Mouse (Mus musculus): ENCODE results near the gene Zfp865. TPM values are rescaled to one million over a fixed set of nuclear protein-coding genes. Genes with fewer than 3 reads are reported as not detected.
A peak's percentile ranks its signal among the peaks of the same experiment; 100 is the strongest.

Gene Zfp865
- polyA plus RNA-seq, 1 experiment, result 30.3 TPM

DNA sequence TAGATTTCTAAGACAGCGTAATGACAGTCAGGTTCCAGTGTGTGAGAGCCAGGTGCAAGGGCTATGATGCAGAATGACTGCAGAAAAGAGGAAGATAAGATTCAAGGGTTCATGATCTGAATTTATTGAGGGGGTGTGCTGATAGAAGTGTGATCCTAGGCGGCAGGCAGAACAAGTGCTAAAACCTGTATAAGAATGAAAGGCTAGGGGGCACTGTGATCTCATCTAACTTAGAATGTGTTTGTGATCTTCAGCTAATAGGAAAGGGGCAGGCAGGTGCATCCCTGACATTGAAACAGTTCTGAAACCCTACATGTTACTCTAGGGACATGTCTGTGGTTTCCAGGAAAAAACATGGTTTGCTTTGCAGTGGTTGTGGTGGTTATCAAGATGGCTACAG is 25.9 kb downstream of the Zfp865 start:
- no peaks in the 10 kb centered on the region for H3K27me3 ChIP-seq (ENCODE audit: control insufficient read depth, insufficient read depth, low read length)
- 76% methylated on average over 2 of the region's 2 CpGs for WGBS
- H3K4me3 ChIP-seq (replicated peaks; ENCODE audit: insufficient read depth, low read depth, low read length), result no peak overlapping the region
- no peak for DNase-seq
- H3K4me1 ChIP-seq (ENCODE audit: control insufficient read depth, insufficient read depth, low read length), result peaks cover 6% of the 10 kb centered on the region; the same call in 1 of the 2 replicates
- no peak overlapping the region for H3K27ac ChIP-seq (ENCODE audit: insufficient read depth, low read length)
- TF ChIP-seq CTCF (IDR thresholded peaks at IDR 0.05; ENCODE audit: borderline replicate concordance, insufficient read depth, low read depth, low read length) (no peak), POLR2A (IDR thresholded peaks at IDR 0.05; ENCODE audit: borderline replicate concordance, insufficient read depth, low read length) (no peak)

DNA sequence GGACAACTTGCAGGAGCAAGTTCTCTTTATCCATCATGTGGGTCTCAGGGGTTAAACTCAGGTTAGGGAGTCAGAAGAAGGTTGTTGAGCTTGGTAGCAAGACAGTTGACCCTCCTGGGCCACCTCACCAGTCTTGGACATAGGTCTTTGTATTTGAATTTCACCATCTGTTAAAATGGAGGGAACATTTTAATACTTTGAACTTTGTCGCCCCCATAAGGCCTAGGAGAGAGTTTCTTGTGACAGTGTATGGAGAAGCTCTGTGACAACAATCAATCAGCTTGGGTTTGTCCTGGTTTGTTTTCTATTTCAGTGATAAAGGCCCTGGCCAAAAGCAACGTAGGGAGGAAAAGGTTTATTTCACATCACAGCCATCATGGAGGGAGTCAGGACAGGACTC is 27.1 kb downstream of the Zfp865 start:
- TF ChIP-seq CTCF (IDR thresholded peaks at IDR 0.05; ENCODE audit: borderline replicate concordance, insufficient read depth, low read depth, low read length), result peak; percentile 23; the same call in 1 of the 2 replicates
- no peak for TF ChIP-seq POLR2A (IDR thresholded peaks at IDR 0.05; ENCODE audit: borderline replicate concordance, insufficient read depth, low read length)
- Histone ChIP-seq H3K4me3 (replicated peaks; ENCODE audit: insufficient read depth, low read depth, low read length) (no peak overlapping the region), H3K27me3 (ENCODE audit: control insufficient read depth, insufficient read depth, low read length) (no peaks in the 10 kb centered on the region), H3K27ac (ENCODE audit: insufficient read depth, low read length) (no peak overlapping the region), H3K4me1 (ENCODE audit: control insufficient read depth, insufficient read depth, low read length) (peaks cover 6% of the 10 kb centered on the region; the same call in 1 of the 2 replicates)
- WGBS, result 15% methylated on average over 2 of the region's 2 CpGs
- DNase-seq, result peak; percentile 33 to 63

DNA sequence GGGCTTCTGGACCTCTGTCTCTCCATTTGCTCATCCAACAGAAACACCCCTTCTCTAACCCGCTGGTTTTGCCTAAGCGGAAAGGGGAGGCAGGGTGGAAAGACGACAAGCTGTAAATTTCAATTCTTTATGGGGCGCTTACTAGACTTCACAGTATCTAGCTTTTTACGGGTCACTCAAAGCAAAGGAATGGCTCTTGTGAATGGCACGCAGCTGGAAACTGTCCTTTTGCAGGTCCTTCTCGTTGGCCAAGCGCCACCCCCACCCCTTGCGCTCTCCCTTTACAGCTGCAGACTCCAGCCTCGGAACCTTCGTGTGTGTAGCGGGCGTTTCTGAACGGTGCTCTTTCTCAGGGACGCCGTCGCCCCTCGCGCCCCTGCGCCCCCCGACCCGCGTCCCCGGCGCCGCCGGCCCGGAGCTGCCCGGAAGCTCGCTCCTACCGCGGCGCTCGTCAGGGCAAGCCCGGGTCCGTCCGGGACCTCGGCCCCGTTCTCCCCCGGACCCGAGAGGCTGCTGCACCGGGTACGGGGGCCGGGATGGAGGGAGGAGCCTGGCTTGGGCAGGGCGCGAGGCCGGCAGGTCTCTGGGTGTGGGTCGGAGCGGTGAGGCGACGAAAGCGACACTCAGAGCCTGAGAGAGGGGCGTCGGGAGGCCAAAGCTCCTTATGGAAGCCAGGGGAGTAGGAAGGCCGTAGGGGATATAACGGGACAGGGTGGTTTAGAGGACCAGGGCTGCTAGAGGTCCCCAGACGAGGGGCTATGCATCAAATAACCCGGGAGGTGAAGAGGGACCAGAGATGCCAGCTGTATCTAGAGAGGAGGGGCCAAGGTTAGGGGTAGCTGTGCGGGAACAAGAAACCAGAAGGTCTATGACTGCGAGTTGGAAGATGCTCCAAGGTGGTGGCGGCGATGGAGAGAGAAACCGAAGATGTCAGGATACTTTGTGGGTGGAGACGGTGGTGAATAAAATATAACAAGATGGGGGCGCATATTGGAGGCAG is 31.3 kb downstream of the Zfp865 start, which contains the start of gene Zfp580:
Gene Zfp580, plus strand, starts transcription at position 346 of the 1,000 bp plus-strand sequence.
- H3K27me3 ChIP-seq (ENCODE audit: control insufficient read depth, insufficient read depth, low read length), result no peaks in the 10 kb centered on the region
- H3K27ac ChIP-seq (ENCODE audit: insufficient read depth, low read length), result peak within 1 kb of the TSS; percentile 10
- H3K4me1 ChIP-seq (ENCODE audit: control insufficient read depth, insufficient read depth, low read length), result peaks cover 13% of the 10 kb centered on the region
- peak within 1 kb of the TSS; percentile 69 for H3K4me3 ChIP-seq (replicated peaks; ENCODE audit: insufficient read depth, low read depth, low read length)
- 1% methylated on average over 65 of the region's 65 CpGs for WGBS
- peak; percentile 84 to 91 for DNase-seq
- TF ChIP-seq CTCF (IDR thresholded peaks at IDR 0.05; ENCODE audit: borderline replicate concordance, insufficient read depth, low read depth, low read length) (no peak), POLR2A (IDR thresholded peaks at IDR 0.05; ENCODE audit: borderline replicate concordance, insufficient read depth, low read length) (peak; percentile 58; the same call in 1 of the 2 replicates)

DNA sequence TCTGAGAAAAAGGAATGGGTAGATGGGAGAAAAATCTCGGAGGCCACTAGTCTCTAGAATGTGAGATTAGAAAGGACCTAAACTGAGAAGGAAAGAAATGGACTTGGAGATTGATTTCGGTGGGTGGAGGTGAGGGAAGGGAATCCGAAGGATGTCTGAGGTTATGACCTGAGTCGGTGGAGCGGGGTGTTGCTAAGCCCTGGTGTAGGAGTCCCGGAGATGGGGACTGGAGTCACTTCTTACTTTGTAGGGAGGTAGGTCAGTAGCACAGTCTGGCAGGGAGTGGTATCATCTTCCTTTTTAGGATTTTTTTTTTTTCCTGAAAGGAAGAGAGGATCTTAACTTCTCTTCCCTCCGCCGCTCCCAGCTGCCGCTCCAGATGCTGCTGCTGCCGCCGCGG is 32.3 kb downstream of the Zfp865 start:
- Histone ChIP-seq H3K4me1 (ENCODE audit: control insufficient read depth, insufficient read depth, low read length) (peaks cover 13% of the 10 kb centered on the region), H3K27ac (ENCODE audit: insufficient read depth, low read length) (no peak overlapping the region), H3K4me3 (replicated peaks; ENCODE audit: insufficient read depth, low read depth, low read length) (peak overlapping the region; percentile 69), H3K27me3 (ENCODE audit: control insufficient read depth, insufficient read depth, low read length) (no peaks in the 10 kb centered on the region)
- DNase-seq, result peak in 1 of 2 experiments; percentile 30
- WGBS, result 7% methylated on average over 12 of the region's 12 CpGs
- TF ChIP-seq POLR2A (IDR thresholded peaks at IDR 0.05; ENCODE audit: borderline replicate concordance, insufficient read depth, low read length) (no peak), CTCF (IDR thresholded peaks at IDR 0.05; ENCODE audit: borderline replicate concordance, insufficient read depth, low read depth, low read length) (no peak)

DNA sequence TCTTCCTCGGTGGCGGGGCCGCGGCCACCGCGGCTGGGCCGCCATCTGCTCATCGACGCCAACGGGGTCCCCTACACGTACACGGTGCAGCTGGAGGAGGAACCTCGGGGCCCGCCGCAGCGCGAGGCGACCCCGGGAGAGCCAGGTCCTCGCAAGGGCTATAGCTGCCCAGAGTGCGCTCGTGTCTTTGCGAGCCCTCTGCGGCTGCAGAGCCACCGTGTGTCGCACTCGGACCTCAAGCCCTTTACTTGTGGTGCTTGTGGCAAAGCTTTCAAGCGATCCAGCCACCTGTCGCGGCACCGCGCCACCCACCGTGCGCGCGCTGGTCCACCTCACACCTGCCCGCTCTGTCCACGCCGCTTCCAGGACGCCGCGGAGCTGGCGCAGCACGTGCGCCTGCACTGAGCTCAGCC is 32.8 kb downstream of the Zfp865 start:
- Histone ChIP-seq H3K27me3 (ENCODE audit: control insufficient read depth, insufficient read depth, low read length) (no peaks in the 10 kb centered on the region), H3K4me1 (ENCODE audit: control insufficient read depth, insufficient read depth, low read length) (peaks cover 16% of the 10 kb centered on the region), H3K4me3 (replicated peaks; ENCODE audit: insufficient read depth, low read depth, low read length) (peak overlapping the region; percentile 69), H3K27ac (ENCODE audit: insufficient read depth, low read length) (no peak overlapping the region)
- no peak for TF ChIP-seq POLR2A (IDR thresholded peaks at IDR 0.05; ENCODE audit: borderline replicate concordance, insufficient read depth, low read length)
- no peak for TF ChIP-seq CTCF (IDR thresholded peaks at IDR 0.05; ENCODE audit: borderline replicate concordance, insufficient read depth, low read depth, low read length)
- 2% methylated on average over 45 of the region's 45 CpGs for WGBS
- DNase-seq, result peak; percentile 47 to 51

DNA sequence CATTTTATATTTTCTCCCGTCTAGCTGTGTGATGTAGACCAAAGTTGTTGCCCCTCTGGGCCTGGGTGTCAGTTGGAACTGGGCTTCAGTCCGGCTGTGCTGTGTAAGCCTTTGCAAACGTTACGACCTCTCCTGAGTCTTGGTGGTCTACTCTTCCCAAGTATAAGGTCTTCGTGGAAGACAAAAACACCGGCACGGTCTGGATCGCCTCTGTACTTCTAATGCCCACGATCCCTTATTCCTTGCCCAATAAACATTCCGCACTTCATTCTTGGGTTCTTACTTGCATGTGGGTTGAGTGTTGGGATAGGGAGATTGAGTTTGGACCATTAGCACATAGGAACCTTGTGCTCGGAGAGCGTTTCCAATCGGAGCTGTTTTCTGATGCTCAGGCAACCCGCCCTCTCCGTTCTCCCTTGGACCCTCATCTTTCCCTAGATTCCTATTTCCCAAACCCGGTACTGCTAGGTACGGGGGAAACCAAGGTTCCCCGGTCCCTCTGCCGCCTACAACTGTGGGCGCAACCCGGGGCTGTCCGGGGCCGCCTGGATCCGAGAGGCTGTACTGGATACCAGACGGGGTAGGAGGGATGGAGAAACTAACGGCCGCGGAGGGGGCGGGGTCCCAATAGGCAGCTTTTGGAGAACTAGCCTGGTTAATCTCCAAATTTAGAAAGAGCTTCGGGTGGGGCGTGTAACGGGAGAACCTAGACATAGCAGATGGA is 33.4 kb downstream of the Zfp865 start:
- 11% methylated on average over 32 of the region's 32 CpGs for WGBS
- peak; percentile 48 to 59 for DNase-seq
- Histone ChIP-seq H3K4me3 (replicated peaks; ENCODE audit: insufficient read depth, low read depth, low read length) (peak overlapping the region; percentile 66), H3K27ac (ENCODE audit: insufficient read depth, low read length) (no peak overlapping the region), H3K27me3 (ENCODE audit: control insufficient read depth, insufficient read depth, low read length) (no peaks in the 10 kb centered on the region), H3K4me1 (ENCODE audit: control insufficient read depth, insufficient read depth, low read length) (peaks cover 16% of the 10 kb centered on the region)
- no peak for TF ChIP-seq CTCF (IDR thresholded peaks at IDR 0.05; ENCODE audit: borderline replicate concordance, insufficient read depth, low read depth, low read length)
- peak; percentile 30; the same call in 1 of the 2 replicates for TF ChIP-seq POLR2A (IDR thresholded peaks at IDR 0.05; ENCODE audit: borderline replicate concordance, insufficient read depth, low read length)

DNA sequence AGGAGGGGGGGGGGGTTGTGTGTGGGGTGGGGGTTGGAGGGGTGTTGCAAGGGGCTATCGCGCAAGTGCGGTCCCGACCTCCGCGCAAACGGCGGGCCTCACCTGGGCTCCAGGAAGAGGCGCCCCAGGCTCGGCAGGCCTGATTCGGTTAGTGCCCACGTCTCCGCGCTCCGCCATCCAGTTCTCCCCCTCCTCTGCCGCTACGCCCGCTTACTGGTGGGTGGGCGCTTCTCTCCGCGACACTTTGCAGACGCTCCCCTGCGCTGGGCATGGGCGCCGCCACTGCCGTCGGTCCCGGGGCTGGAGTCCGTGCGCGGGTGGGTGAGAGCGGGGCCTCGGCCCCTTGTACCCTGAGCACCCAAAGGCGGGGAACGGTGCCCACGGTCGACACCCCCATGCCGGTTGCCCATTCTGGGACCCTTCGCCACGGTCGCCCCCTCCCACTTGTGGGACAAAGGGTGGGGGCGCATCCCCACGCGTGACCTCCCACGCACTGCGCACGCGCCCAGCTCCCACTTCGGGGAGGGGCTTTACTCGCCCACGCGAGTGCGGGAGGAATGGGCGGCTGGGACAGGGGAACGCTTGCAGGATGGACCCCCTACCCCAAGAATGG is 36.6 kb downstream of the Zfp865 start:
- peak; percentile 50; the same call in 1 of the 2 replicates for TF ChIP-seq POLR2A (IDR thresholded peaks at IDR 0.05; ENCODE audit: borderline replicate concordance, insufficient read depth, low read length)
- TF ChIP-seq CTCF (IDR thresholded peaks at IDR 0.05; ENCODE audit: borderline replicate concordance, insufficient read depth, low read depth, low read length), result no peak
- DNase-seq, result peak; percentile 60 to 75
- Histone ChIP-seq H3K27me3 (ENCODE audit: control insufficient read depth, insufficient read depth, low read length) (no peaks in the 10 kb centered on the region), H3K4me1 (ENCODE audit: control insufficient read depth, insufficient read depth, low read length) (peaks cover 16% of the 10 kb centered on the region), H3K4me3 (replicated peaks; ENCODE audit: insufficient read depth, low read depth, low read length) (peak overlapping the region; percentile 60), H3K27ac (ENCODE audit: insufficient read depth, low read length) (peak overlapping the region; percentile 70)
- 3% methylated on average over 55 of the region's 55 CpGs for WGBS
